Mouse (Mus musculus): ENCODE measurements at regions not wholly inside any gene's neighbourhood (a gene's known extent, or its start where the extent isn't known, plus 50 kb on each side); places are given as distances from the start of the nearest gene placed in this dataset.

DNA sequence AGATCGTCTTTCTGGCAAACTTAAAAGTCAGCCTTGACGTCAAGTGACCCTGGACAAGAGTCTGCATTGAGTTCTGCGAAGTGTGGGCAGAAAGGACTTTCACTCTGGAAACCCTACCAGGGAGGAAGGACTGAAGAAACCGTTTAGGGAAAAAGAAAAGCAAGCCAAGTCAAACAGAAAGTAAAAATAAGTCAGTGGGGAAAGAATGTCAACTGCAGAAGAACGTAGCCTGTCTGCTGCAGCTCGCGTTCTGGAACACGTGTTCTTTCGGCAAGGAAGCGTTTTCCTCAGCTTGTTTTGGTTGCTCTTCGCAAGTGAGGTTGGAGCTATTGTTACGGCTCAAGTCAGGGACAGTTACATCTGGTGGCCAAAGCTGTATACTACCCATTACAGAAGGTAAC lies 147.1 kb upstream of the Klf6 start:
- TF ChIP-seq POLR2AphosphoS5 (IDR thresholded peaks at IDR 0.05; ENCODE audit: borderline replicate concordance, low read depth, low read length) (no peak), CTCF (IDR thresholded peaks at IDR 0.05 in 2 of 3, conservative IDR thresholded peaks at IDR 0.05 in 1 of 3; ENCODE audit: control insufficient read depth in 1 of 3, insufficient read depth in 1 of 3, low read depth in 2 of 3, low read length in 3 of 3, poor library complexity in 1 of 3, severe bottlenecking in 1 of 3) (no peak)

All from MEL (cell line).